Mouse (Mus musculus) liver, embryonic 11.5 days (tissue): ENCODE measurements around the gene Slc25a45. TPM values are rescaled to one million over a fixed set of nuclear protein-coding genes. Genes with fewer than 3 reads are reported as not detected.

Experiments used
- ATAC-seq: fragments of 200-750 bp; cut with Nextera tagmentation; replicated peaks from 2 replicates; pipeline ENCODE4 v1.8.0; 2017; ENCODE audit warnings: moderate number of reproducible peaks, mild to moderate bottlenecking, moderate TSS enrichment, moderate library complexity; ENCODE audit not compliant: low FRiP score
- DNase-seq: peaks from one replicate; pipeline ENCODE4 v3.0.0-alpha.2; 2017; ENCODE audit warnings: low spot score
- H3K27ac ChIP-seq: fragments of 300-500 bp; sonication (generic); 2 replicates; pipeline ENCODE4 v1.5.1; 2014; ENCODE audit warnings: mild to moderate bottlenecking, low read depth, low read length, control low read depth
- H3K27me3 ChIP-seq: fragments of 300-500 bp; sonication (generic); replicated peaks from 2 replicates; pipeline ENCODE4 v1.6.1; 2014; ENCODE audit warnings: low read length, mixed read lengths; ENCODE audit not compliant: control insufficient read depth, insufficient read depth
- H3K36me3 ChIP-seq: fragments of 300-500 bp; sonication (generic); 2 replicates; pipeline ENCODE4 v1.6.1; 2014; ENCODE audit warnings: mild to moderate bottlenecking, low read length, moderate library complexity, mixed read lengths; ENCODE audit not compliant: control insufficient read depth, insufficient read depth
- H3K4me1 ChIP-seq: fragments of 300-500 bp; sonication (generic); replicated peaks from 2 replicates; pipeline ENCODE4 v1.6.1; 2014; ENCODE audit warnings: low read length, mixed read lengths; ENCODE audit not compliant: control insufficient read depth, insufficient read depth
- H3K4me2 ChIP-seq: fragments of 300-500 bp; sonication (generic); 2 replicates; pipeline ENCODE4 v1.6.1; 2014; ENCODE audit warnings: mild to moderate bottlenecking, control low read depth, moderate library complexity
- H3K4me3 ChIP-seq: fragments of 300-500 bp; sonication (generic); 2 replicates; pipeline ENCODE4 v1.5.1; 2014; ENCODE audit warnings: low read depth, low read length, control low read depth
- H3K9ac ChIP-seq: fragments of 300-500 bp; sonication (generic); 2 replicates; pipeline ENCODE4 v1.6.1; 2014; ENCODE audit warnings: low read depth, low read length, control low read depth
- H3K9me3 ChIP-seq: fragments of 300-500 bp; sonication (generic); 2 replicates; pipeline ENCODE4 v1.6.1; 2016; ENCODE audit warnings: low read length, inconsistent platforms, mixed read lengths; ENCODE audit not compliant: control insufficient read depth
- WGBS: fragments of 180-500 bp; shearing (Covaris S2); extraction: QIAGEN DNeasy Blood & Tissue Kit; methylation state at CpG from one replicate; pipeline ENCODE4 v1.1.7; 2014; 5-methylcytosine and 5-hydroxymethylcytosine counted together
- polyA plus RNA-seq: library from polyadenylated mRNA; unstranded; fragments of >200 nt; fragmentation: Nextera tagmentation; extraction: Ambion mirVana; gene quantifications from 2 replicates; pipeline ENCODE4 v1.2.1, GENCODE M21; 2014

The Slc25a45 gene
- polyA plus RNA-seq, 1 experiment from 2014 or later: 8.2 TPM

DNA sequence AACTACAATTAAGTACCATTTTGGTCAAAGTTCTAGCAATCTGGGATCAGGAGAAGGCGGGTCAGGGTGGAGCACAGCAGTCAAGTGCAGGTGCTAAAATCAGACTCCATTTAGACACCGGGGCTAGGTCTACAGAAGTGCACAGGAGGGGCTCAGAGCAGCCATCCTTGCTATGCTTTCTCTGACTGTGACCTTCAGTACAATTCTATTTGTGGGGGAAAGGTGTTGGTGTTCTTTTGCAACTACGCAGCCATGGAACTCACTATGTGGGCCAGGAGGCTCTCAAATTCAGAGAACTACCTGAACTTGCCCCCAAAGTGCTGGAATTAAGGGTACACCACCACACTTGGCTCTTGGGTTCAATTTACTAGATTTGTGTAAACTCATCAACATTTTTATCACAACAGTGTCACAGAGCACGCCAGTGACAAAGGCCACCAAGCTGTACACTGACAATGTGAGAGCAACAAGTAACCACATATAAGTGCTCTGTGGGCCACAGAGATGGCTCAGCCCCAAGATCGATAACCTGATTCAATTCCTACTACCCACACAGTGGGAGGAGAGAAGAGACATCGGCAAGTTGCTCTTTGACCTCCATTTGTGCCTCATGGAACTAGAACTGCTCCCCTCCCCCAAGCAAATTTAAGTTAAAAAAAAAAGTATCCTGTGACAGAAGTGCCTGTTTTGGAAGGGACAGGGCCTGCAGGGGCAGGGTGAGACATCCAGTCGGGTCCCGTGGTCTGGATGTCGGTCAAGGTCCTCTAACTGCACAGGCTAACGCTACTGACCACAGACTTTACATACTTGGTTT lies 44.1 kb upstream of the Slc25a45 start:
- no peak for DNase-seq
- Histone ChIP-seq H3K4me3 (no peak overlapping the region), H3K27ac (peak overlapping the region; percentile 38; the same call in 1 of the 2 replicates), H3K9me3 (no peaks in the 10 kb centered on the region), H3K9ac (no peak overlapping the region), H3K27me3 (no peaks in the 10 kb centered on the region), H3K4me1 (peaks cover 7% of the 10 kb centered on the region), H3K36me3 (0 out of 2 replicates have a peak, but pooled peaks cover 2% of the 10 kb centered on the region), H3K4me2 (no peak overlapping the region)
- no peak for ATAC-seq
- 77% methylated on average over 10 of the region's 10 CpGs for WGBS

DNA sequence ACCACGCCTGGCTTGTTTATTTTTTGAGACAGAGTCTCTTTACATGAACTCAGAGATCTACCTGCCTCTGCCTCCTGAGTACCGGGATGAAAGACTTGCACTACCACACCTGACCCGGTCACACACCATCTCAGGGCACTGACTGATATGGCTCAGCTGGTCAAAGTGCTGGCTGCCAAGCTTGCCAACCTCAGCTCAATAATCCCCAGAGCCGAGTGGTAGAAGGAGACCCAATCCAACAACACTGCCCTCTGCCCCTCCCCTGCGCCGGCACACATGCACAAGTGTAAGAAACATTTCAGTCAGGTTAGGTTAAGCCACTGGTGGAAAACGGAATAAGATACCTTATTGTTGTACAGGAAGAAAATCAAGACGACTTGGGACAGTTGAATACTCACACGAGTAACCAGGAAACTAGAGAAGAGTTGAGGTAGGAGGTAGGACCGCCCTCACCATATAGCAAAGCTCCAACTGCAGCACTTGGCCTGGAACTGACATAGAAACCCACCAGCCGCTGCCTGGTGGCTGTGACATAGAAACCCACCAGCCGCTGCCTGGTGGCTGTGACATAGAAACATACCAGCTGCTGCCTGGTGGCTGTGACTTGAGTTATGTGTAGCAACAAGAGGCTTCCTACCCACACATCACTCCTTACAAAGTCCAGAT lies 43.2 kb upstream of the Slc25a45 start:
- 87% methylated on average over 12 of the region's 12 CpGs for WGBS
- no peak overlapping the region for H3K4me2 ChIP-seq
- DNase-seq (no peak), ATAC-seq (no peak)
- peaks cover 7% of the 10 kb centered on the region for H3K4me1 ChIP-seq
- peak overlapping the region; percentile 38; the same call in 1 of the 2 replicates for H3K27ac ChIP-seq
- H3K9ac ChIP-seq: no peak overlapping the region
- H3K4me3 ChIP-seq: no peak overlapping the region
- no peaks in the 10 kb centered on the region for H3K9me3 ChIP-seq
- H3K36me3 ChIP-seq: 0 out of 2 replicates have a peak, but pooled peaks cover 2% of the 10 kb centered on the region
- no peaks in the 10 kb centered on the region for H3K27me3 ChIP-seq

DNA sequence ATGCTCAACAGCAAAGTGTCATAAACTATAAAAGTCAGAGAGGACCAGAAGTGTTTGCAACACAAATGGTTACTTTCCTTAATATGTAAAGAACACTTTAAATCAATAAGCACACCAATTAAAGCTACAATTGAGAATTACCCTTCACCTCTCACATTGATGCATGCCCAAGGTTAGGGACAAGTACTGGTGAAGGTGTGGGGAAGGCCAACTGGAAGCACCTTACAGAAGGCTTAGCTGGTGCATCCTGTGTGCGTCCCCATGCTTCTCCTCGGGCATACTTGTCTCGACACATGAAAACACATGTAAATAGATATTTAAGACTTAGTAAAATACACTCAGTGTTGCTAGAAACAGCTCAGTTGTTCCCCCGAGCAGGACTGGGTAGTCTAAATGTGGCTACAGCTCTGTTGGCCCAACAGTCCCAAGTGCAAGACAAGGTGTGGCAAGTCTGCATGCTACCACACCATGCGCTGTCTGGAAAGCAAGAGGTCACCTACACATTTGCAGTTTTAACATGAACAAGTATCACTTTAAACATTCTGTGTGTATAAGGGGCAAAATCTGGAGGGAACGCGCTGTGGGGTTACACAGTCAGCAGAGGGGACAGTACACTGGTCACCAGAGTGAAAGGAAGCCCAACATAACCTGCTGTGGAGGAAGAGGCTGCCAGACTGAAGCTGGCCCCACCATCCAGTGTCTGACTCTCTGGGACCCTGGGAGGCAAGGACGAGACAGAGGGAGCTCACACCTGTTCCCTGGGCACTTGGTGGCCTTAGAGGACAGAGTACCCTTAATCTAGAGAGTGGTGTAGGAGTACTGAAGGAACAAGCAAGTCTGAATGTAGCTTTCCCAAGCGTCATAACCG lies 42.3 kb upstream of the Slc25a45 start:
- Histone ChIP-seq H3K4me3 (no peak overlapping the region), H3K27me3 (no peaks in the 10 kb centered on the region), H3K4me2 (no peak overlapping the region), H3K36me3 (0 out of 2 replicates have a peak, but pooled peaks cover 2% of the 10 kb centered on the region), H3K27ac (no peak overlapping the region), H3K9me3 (no peaks in the 10 kb centered on the region), H3K4me1 (peaks cover 7% of the 10 kb centered on the region), H3K9ac (no peak overlapping the region)
- WGBS: 87% methylated on average over 10 of the region's 10 CpGs
- no peak for ATAC-seq
- no peak for DNase-seq

DNA sequence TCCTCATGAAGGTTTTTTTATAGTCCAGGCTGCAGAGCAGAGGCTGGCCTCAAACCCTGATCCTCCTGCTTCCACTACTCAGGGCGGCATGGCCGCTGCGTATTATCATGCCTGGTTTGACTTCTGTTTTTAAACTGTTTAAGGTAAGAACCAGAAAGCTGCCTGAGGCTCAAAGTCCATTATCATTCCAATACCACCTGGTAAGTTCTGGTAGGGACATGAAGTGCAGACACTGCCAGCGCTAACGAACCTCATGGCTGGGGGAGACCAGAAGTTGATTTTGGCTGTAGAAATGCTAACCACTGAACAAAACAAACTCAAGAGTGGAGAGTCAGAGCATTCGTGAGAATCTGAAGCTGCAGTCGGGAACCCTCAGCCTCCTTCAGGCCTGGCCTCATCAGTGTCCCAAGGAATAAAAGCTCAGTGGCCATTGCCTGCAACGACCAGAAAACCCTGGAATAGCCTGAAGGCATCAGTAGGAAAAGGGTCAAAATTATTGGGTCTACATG lies 41.6 kb upstream of the Slc25a45 start:
- no peak overlapping the region for H3K4me3 ChIP-seq
- WGBS: 77% methylated on average over 8 of the region's 8 CpGs
- H3K4me2 ChIP-seq: no peak overlapping the region
- 0 out of 2 replicates have a peak, but pooled peaks cover 2% of the 10 kb centered on the region for H3K36me3 ChIP-seq
- no peak overlapping the region for H3K27ac ChIP-seq
- H3K9me3 ChIP-seq: no peaks in the 10 kb centered on the region
- ATAC-seq (no peak), DNase-seq (no peak)
- H3K9ac ChIP-seq: no peak overlapping the region
- no peaks in the 10 kb centered on the region for H3K27me3 ChIP-seq
- H3K4me1 ChIP-seq: peaks cover 7% of the 10 kb centered on the region

DNA sequence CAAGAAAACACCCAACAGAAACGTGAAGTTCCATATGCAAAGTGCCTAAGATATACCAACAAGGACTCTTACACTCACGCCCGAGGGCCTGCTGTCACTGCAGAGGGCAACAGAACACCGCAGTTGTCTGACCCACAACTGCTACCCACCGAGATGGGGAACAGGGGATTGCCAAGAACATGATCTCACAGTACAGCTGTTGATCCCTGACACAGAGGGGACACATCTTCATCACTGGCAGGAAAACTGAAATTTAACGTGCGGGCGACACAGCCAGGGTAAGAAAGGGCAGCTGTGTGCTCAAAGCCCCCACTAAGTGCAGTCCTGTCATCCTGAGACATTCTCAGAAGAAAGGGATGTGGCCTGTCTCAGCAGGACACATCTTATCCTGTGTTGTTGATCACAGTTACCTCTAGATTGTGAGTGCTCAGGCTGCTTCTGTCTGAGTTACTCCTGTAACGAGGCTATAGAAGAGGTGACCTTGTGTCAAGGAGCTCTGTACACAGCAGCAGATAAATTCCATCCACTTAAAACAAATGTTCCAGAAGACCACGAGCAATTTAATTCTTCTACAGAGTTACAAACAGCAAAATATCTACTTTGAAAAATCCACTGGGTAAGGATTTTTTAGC lies 40.6 kb upstream of the Slc25a45 start:
- H3K27ac ChIP-seq: no peak overlapping the region
- peaks cover 14% of the 10 kb centered on the region for H3K4me1 ChIP-seq
- ATAC-seq (no peak), DNase-seq (no peak)
- no peaks in the 10 kb centered on the region for H3K27me3 ChIP-seq
- H3K4me2 ChIP-seq: no peak overlapping the region
- 0 out of 2 replicates have a peak, but pooled peaks cover 2% of the 10 kb centered on the region for H3K36me3 ChIP-seq
- H3K4me3 ChIP-seq: no peak overlapping the region
- WGBS: 74% methylated on average over 10 of the region's 10 CpGs
- H3K9me3 ChIP-seq: no peaks in the 10 kb centered on the region
- H3K9ac ChIP-seq: no peak overlapping the region

DNA sequence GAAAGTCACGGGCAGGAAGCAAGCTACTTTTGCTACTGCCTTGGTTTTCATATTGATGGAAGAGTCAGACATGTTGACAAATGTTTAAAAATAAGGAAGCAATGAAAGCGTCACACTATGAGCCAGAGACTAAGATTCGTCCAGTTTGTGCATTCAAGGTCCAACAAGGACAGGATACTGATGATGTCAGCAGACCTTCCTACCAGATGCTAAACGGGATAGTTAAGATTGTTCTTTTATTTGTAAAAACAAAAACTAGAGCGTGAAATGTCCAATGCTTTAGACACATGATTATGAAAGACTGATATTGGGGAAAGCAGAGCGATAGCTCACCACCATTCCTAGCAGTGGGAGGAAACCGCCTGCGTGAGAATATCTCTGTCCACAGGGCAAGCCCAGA lies 40.0 kb upstream of the Slc25a45 start:
- Histone ChIP-seq H3K9ac (no peak overlapping the region), H3K9me3 (no peaks in the 10 kb centered on the region), H3K4me1 (peaks cover 20% of the 10 kb centered on the region), H3K27me3 (no peaks in the 10 kb centered on the region), H3K4me3 (no peak overlapping the region), H3K4me2 (no peak overlapping the region), H3K27ac (no peak overlapping the region), H3K36me3 (0 out of 2 replicates have a peak, but pooled peaks cover 2% of the 10 kb centered on the region)
- 73% methylated on average over 8 of the region's 8 CpGs for WGBS
- no peak for DNase-seq
- ATAC-seq: no peak

DNA sequence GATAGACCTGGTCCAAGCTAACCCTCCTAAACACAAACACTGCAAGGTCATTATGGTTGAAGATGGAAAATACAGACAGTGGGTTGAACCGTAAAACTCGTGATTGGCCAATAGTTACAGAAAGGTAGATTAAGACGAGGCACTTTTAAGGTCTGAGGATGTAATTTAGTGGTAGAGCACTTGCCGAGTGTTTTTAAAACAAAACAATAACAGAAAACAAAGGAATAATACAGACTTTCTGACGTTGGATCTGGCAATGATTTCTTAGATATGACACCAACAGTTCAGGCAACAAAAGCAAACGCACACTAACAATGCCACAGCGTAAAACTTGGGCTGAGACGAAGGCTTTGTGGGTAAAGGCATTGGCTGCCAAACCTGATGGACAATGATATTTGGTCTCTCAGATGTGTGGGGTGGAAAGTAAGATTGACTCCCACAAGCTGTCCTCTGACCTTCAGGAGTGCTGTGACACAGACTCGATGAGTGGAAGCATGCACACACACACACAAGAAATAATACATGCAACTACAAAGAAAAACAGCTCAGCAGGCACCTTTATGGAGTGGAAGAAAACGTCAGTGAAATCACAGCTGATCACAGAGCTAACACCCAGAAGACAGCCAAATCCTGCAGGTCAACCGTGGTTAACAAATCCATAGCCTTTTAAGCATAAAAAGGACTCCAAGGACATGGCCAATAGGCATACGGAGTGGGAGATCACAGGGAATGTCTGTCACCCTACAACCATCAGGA lies 39.3 kb upstream of the Slc25a45 start:
- Histone ChIP-seq H3K27me3 (no peaks in the 10 kb centered on the region), H3K4me2 (no peak overlapping the region), H3K36me3 (0 out of 2 replicates have a peak, but pooled peaks cover 2% of the 10 kb centered on the region), H3K4me3 (no peak overlapping the region), H3K27ac (no peak overlapping the region), H3K9ac (no peak overlapping the region), H3K4me1 (peaks cover 25% of the 10 kb centered on the region), H3K9me3 (no peaks in the 10 kb centered on the region)
- DNase-seq (no peak), ATAC-seq (no peak)
- 76% methylated on average over 12 of the region's 12 CpGs for WGBS
